Mouse (Mus musculus): ENCODE results near the gene Scrn2.

DNA sequence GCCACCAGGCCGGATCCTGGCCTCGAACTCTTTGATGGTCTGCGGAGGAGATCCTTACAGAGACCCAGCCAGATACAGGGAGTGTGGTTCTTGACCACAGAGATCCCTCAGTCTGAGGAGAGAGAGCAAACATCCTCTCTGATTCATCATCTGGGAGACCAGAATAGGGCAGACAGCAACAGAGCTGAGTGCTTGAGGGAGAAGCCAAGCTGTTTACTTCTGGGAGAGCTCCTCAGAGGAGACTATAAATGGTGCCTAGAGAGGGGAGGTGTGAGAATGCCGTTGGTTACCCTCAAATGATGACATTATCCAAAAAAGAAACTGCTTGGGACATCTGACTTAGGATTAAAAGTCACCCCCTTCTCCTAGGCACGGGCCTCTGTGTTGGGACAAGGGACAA, 38.2 kb upstream of the Scrn2 start:
- TF ChIP-seq CTCF (IDR thresholded peaks at IDR 0.05; ENCODE audit: extremely low read depth, insufficient read length, insufficient replicate concordance, low read depth, low read length) (no peak), POLR2A (IDR thresholded peaks at IDR 0.05; ENCODE audit: low read depth, low read length) (no peak)

Data from small intestine, adult 2 months (tissue).